Mouse (Mus musculus): Measurements from ENCODE around the gene Eps15l1. TPM values are rescaled to one million over a fixed set of nuclear protein-coding genes. Genes with fewer than 3 reads are reported as not detected.
A peak's percentile ranks its signal among the peaks of the same experiment; 100 is the strongest.

The Eps15l1 gene
- total and polyA plus RNA-seq, 2 experiments from 2014 or later, result 48.8 to 62.9 TPM

DNA sequence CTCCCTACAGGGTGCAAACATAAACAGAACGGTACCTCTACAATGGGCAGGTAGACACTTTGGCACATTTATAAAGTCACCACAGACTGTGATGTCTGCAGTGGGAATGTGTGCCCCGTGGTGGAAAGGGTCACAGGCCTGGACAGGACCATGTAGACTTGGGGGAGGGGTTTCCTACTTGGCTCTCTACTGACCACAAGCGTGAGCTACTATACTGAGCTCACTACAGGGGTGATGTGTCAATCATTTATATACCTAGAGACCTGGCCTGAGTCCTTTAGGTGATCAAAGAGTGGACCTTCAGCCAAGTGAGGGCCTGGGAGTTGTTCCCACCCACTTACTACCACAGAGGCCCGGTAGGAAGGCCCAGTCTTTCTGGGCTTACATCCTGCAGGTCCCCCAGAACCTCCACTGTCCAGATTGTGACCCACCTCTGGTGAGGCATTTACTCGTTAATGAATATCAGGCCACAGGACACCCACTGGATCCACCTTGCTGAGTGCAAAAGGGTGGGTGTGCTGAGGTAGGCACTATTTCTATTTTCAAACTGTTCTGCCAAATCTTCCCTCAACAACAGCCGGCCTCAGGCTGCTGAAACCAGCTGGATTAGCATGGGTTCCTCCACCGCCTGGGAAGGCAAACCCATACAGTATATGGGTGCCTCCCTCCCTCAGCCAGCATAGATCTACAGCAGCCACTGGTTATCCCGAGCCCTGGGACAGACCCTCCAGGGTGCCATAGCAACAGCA, 68.1 kb downstream of the Eps15l1 start:
- TF ChIP-seq CTCF (IDR thresholded peaks at IDR 0.05; ENCODE audit: low read depth), result no peak
- peak; percentile 44; the same call in 1 of the 2 replicates for ATAC-seq
- Histone ChIP-seq H3K9me3 (ENCODE audit: low read length) (no peaks in the 10 kb centered on the region), H3K36me3 (ENCODE audit: insufficient read depth) (peaks cover 63% of the 10 kb centered on the region), H3K4me3 (ENCODE audit: low read depth, low read length) (no peak overlapping the region), H3K4me2 (ENCODE audit: low read depth) (no peak overlapping the region), H3K27ac (ENCODE audit: low read depth, low read length) (no peak overlapping the region), H3K9ac (no peak overlapping the region), H3K27me3 (ENCODE audit: insufficient read depth, low read length) (no peaks in the 10 kb centered on the region), H3K4me1 (ENCODE audit: insufficient read depth) (no peaks in the 10 kb centered on the region)
- WGBS, result 83% methylated on average over 8 of the region's 8 CpGs
- no peak for DNase-seq

DNA sequence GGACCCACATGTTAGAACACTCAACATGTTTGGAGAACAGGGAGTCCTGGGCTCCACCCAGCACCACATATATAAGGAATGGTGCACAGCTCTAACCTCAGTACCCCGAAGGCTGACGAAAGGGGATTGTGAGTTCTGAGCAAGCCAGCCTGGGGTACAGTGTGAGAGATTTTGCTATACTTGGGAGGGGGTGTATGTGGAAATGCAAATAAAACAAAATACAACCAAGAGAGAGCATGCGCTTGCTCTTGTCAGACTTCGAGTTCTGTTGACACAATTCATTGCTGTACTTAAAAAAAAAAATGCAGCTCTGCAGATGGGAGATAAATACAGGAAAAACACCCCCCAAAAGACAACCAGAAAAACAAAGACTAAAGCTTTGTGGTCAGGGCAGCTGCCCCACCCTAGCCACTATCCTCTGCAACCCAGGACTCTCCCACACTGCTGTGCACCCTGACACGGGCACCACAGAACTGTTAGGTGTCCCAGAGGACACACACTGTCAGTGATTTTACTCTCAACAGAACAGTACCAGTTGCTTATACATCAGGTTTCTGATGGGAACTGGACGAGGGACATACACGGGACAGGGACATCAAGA, 69.8 kb downstream of the Eps15l1 start:
- TF ChIP-seq CTCF (IDR thresholded peaks at IDR 0.05; ENCODE audit: low read depth), result no peak
- Histone ChIP-seq H3K9me3 (ENCODE audit: low read length) (no peaks in the 10 kb centered on the region), H3K36me3 (ENCODE audit: insufficient read depth) (peaks cover 60% of the 10 kb centered on the region), H3K4me1 (ENCODE audit: insufficient read depth) (no peaks in the 10 kb centered on the region), H3K4me3 (ENCODE audit: low read depth, low read length) (no peak overlapping the region), H3K9ac (no peak overlapping the region), H3K4me2 (ENCODE audit: low read depth) (no peak overlapping the region), H3K27me3 (ENCODE audit: insufficient read depth, low read length) (no peaks in the 10 kb centered on the region), H3K27ac (ENCODE audit: low read depth, low read length) (no peak overlapping the region)
- DNase-seq (no peak), ATAC-seq (no peak)
- WGBS, result 93% methylated on average over 7 of the region's 7 CpGs

DNA sequence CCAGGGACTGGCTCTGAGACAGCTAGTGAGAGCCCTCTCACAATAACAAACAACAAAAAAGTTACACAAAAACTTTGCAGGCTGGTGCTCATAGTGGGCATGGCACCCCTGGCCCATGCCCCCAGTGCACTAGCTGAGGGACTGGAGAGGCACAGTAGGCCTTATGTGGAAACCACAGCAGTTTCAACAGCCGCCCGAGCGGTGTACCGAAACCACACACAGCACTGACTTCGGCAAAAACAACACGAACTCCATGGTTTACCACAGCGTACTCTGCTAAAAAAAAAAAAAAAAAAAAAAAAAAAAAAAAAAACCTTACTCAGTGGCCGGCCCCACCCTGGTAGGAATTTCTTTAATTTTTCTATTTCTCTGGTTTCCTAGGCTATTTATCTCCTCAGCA, 70.5 kb downstream of the Eps15l1 start:
- no peak overlapping the region for H3K4me2 ChIP-seq (ENCODE audit: low read depth)
- ATAC-seq (no peak), DNase-seq (no peak)
- H3K4me1 ChIP-seq (ENCODE audit: insufficient read depth), result no peaks in the 10 kb centered on the region
- no peak overlapping the region for H3K4me3 ChIP-seq (ENCODE audit: low read depth, low read length)
- no peak overlapping the region for H3K9ac ChIP-seq
- no peaks in the 10 kb centered on the region for H3K27me3 ChIP-seq (ENCODE audit: insufficient read depth, low read length)
- peaks cover 58% of the 10 kb centered on the region for H3K36me3 ChIP-seq (ENCODE audit: insufficient read depth)
- no peaks in the 10 kb centered on the region for H3K9me3 ChIP-seq (ENCODE audit: low read length)
- no peak overlapping the region for H3K27ac ChIP-seq (ENCODE audit: low read depth, low read length)
- no peak for TF ChIP-seq CTCF (IDR thresholded peaks at IDR 0.05; ENCODE audit: low read depth)
- 92% methylated on average over 8 of the region's 8 CpGs for WGBS

DNA sequence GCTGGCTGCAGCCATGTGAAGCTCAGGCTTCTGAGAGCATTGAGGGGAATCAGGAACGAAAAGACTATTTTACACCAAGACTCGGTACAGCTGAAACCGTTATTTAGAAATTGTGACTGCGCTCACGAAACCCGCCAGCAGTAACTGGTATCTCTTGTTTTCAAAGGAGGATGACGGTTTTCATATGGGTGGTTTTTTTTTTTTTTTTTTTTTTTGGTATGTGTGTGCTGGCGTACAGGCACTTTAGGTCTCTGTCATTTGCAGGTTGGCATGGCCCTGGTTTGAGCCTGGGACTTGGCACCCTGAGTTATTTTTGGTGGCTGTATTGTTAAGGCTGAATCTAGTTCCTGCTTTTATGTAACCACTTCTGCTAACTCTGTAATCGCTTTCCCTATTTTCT, 71.4 kb downstream of the Eps15l1 start:
- Histone ChIP-seq H3K36me3 (ENCODE audit: insufficient read depth) (peaks cover 58% of the 10 kb centered on the region), H3K4me2 (ENCODE audit: low read depth) (no peak overlapping the region), H3K4me1 (ENCODE audit: insufficient read depth) (no peaks in the 10 kb centered on the region), H3K27me3 (ENCODE audit: insufficient read depth, low read length) (no peaks in the 10 kb centered on the region), H3K9ac (no peak overlapping the region), H3K9me3 (ENCODE audit: low read length) (no peaks in the 10 kb centered on the region), H3K4me3 (ENCODE audit: low read depth, low read length) (no peak overlapping the region), H3K27ac (ENCODE audit: low read depth, low read length) (no peak overlapping the region)
- TF ChIP-seq CTCF (IDR thresholded peaks at IDR 0.05; ENCODE audit: low read depth), result no peak
- ATAC-seq, result no peak
- 80% methylated on average over 9 of the region's 9 CpGs for WGBS
- DNase-seq, result no peak

DNA sequence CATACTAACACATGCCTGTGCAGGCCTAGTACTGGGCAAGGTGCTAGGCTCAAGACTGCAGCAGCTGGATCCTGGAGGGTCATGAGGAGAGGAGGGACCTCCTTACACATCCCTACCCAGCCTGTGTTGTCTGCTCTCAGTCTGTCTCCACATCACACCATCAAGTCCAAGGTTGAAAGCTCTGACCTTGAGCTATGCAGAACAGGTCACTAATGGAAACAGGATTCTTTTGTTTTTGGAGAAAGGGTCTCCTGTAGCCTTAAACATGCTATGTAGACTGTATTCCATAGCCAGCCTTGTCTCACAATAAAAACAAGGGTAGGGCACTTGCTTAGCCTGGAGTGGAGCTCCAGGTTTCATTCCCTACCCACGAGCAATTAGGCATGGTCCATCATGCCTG, 72.3 kb downstream of the Eps15l1 start:
- Histone ChIP-seq H3K4me3 (ENCODE audit: low read depth, low read length) (no peak overlapping the region), H3K4me1 (ENCODE audit: insufficient read depth) (no peaks in the 10 kb centered on the region), H3K4me2 (ENCODE audit: low read depth) (no peak overlapping the region), H3K9me3 (ENCODE audit: low read length) (no peaks in the 10 kb centered on the region), H3K27ac (ENCODE audit: low read depth, low read length) (no peak overlapping the region), H3K9ac (no peak overlapping the region), H3K27me3 (ENCODE audit: insufficient read depth, low read length) (no peaks in the 10 kb centered on the region), H3K36me3 (ENCODE audit: insufficient read depth) (peaks cover 58% of the 10 kb centered on the region)
- WGBS, result 78% methylated on average over 1 of the region's 1 CpGs
- DNase-seq (no peak), ATAC-seq (no peak)
- no peak for TF ChIP-seq CTCF (IDR thresholded peaks at IDR 0.05; ENCODE audit: low read depth)

DNA sequence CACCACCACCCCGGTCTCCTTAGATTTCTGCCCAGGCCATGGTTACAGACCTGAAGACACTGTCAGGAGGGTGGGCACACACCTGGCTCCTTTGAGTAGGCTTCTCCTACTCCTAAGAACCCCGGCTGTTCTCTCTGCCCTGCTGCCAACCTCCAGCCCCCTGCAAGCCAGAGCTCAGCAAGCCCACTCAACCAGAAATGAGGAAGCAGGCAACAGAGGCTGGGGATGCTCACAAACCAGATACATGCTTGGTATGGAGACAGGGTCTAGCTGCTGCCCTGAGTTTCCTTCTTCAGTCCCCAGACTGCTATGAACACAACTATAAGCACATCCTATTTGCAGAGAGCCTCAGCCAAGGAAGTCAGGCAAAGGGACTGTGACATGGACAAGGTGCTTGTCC, 73.1 kb downstream of the Eps15l1 start:
- Histone ChIP-seq H3K9me3 (ENCODE audit: low read length) (no peaks in the 10 kb centered on the region), H3K4me1 (ENCODE audit: insufficient read depth) (no peaks in the 10 kb centered on the region), H3K27me3 (ENCODE audit: insufficient read depth, low read length) (no peaks in the 10 kb centered on the region), H3K4me3 (ENCODE audit: low read depth, low read length) (no peak overlapping the region), H3K9ac (no peak overlapping the region), H3K36me3 (ENCODE audit: insufficient read depth) (peaks cover 59% of the 10 kb centered on the region), H3K4me2 (ENCODE audit: low read depth) (no peak overlapping the region), H3K27ac (ENCODE audit: low read depth, low read length) (no peak overlapping the region)
- 98% methylated on average over 2 of the region's 2 CpGs for WGBS
- no peak for TF ChIP-seq CTCF (IDR thresholded peaks at IDR 0.05; ENCODE audit: low read depth)
- no peak for DNase-seq
- no peak for ATAC-seq

DNA sequence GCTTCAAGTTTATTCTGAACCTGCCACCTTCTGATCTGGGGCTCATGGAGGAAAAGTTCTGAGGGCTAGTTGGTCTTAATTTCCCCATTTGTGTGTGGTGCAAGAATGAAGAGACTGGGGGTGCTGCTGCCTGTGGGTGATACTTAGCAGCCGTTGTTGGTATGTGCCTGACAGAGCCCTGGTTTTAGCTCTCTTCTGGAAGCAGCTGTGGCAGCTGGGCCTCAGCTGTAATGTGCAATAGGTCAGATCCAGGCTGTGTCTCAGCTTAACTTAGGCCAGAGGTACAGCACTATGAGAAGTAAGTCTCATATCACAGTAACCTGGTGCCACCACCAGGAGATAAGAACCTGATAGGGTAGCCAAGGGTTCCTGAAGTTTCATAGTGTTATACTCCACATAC, 73.7 kb downstream of the Eps15l1 start:
- no peak for DNase-seq
- H3K4me1 ChIP-seq (ENCODE audit: insufficient read depth), result no peaks in the 10 kb centered on the region
- H3K4me3 ChIP-seq (ENCODE audit: low read depth, low read length), result no peak overlapping the region
- H3K36me3 ChIP-seq (ENCODE audit: insufficient read depth), result peaks cover 59% of the 10 kb centered on the region
- no peak for ATAC-seq
- WGBS, result 92% methylated on average over 1 of the region's 1 CpGs
- H3K27me3 ChIP-seq (ENCODE audit: insufficient read depth, low read length), result no peaks in the 10 kb centered on the region
- no peaks in the 10 kb centered on the region for H3K9me3 ChIP-seq (ENCODE audit: low read length)
- no peak overlapping the region for H3K9ac ChIP-seq
- H3K4me2 ChIP-seq (ENCODE audit: low read depth), result no peak overlapping the region
- TF ChIP-seq CTCF (IDR thresholded peaks at IDR 0.05; ENCODE audit: low read depth), result no peak
- H3K27ac ChIP-seq (ENCODE audit: low read depth, low read length), result no peak overlapping the region
